Comparison of ENCODE assay signal across 12 mouse cellular contexts in the genomic region with DNA sequence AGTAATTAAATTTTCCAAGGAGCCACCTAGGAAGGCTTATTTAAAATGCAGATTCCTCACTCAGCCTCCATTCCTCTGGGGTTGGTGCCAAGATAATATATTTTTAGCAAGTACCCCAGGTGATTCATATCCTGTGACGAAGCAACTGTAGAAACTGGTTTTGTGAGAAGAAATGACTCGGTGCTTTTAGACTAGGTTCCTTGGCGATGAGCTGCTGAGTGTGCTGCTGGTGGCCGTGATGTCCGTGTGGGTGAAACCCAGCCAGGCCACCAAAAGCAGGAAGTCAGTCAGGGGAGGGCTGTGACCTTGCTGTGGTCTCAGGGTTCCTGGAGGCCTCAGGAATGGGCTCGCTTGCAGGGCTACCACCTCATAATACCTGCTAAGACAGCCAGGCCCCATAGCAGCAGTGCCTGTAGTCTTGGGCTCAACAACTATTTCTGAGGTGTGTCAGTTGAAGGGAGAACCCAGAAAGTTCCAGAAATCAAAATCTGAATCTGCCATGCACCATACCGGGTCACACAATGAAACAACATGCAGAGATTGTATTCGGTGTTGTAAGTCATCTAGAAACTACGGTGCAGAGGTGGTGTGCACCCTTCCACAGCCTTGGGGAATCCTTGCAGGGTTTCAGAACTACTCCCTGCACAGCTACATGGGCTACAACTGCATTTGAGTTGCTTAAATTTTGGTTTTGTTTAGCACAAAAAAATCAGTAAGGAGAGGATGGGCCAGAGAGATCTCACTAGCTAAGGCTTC. TPM values are rescaled to one million over a fixed set of nuclear protein-coding genes. Genes with fewer than 3 reads are reported as not detected.
A peak's percentile ranks its signal among the peaks of the same experiment; 100 is the strongest.
DNase-seq lines count a peak whose midpoint lies in the region; ATAC-seq and TF ChIP-seq lines count a peak whose summit lies in the region.
"Had no signal": no experiment of that assay in that cellular context is flagged by ENCODE, and none has a peak within 500 bp of the region (broad histone marks: within the 10 kb centered on the region; RNA-seq: fewer than 3 reads in every experiment).

No protein-coding gene starts in this region.

- peaks cover 8% of the 10 kb centered on the region; the same call in 1 of the 2 replicates for H3K36me3 ChIP-seq in stomach, postnatal 0 days (ENCODE audit: control insufficient read depth, insufficient read depth, low read length)
- H3K36me3 ChIP-seq: limb, embryonic 13.5 days had no signal

- TF ChIP-seq EP300 in stomach, postnatal 0 days (optimal IDR thresholded peaks at IDR 0.05), result no peak

- ATAC-seq in hematopoietic stem cell, adult 5-6 weeks (replicated peaks in 1 of 2; ENCODE audit: insufficient read depth in 1 of 2, low FRiP score in 2 of 2, low TSS enrichment in 1 of 2, low read depth in 1 of 2, poor library complexity in 2 of 2, severe bottlenecking in 2 of 2), result peak; percentile 92 to 95
- peak; percentile 31; the same call in 1 of the 2 replicates for ATAC-seq in stomach, postnatal 0 days (ENCODE audit: low FRiP score, low TSS enrichment)

- 57% methylated on average over 9 of the region's 9 CpGs for WGBS in stomach, postnatal 0 days

- no peak overlapping the region for H3K4me2 ChIP-seq in stomach, postnatal 0 days (replicated peaks; ENCODE audit: low read depth)
- H3K4me2 ChIP-seq: limb, embryonic 13.5 days had no signal

- no peaks in the 10 kb centered on the region for H3K27me3 ChIP-seq in stomach, postnatal 0 days (ENCODE audit: control insufficient read depth, insufficient read depth, low read length)
- H3K27me3 ChIP-seq: limb, embryonic 13.5 days had no signal

- intact Hi-C loops in gastrocnemius, postnatal 14 days (cut with DNase I; ENCODE audit: low total_unique reads), result no loop called here
- intact Hi-C loops in heart, postnatal 25 days (cut with DNase I), result loop anchor here (5.0 kb wide), 1 partner anchor 41 kb away; no protein-coding TSS in a partner anchor

- no peak overlapping the region for H3K4me3 ChIP-seq in stomach, postnatal 0 days (ENCODE audit: low read depth, low read length)
- H3K4me3 ChIP-seq: limb, embryonic 13.5 days had no signal

- H3K27ac ChIP-seq in stomach, postnatal 0 days (replicated peaks), result peak overlapping the region; percentile 58; the same call in 1 of the 2 replicates
- H3K27ac ChIP-seq: limb, embryonic 13.5 days had no signal

- no peaks in the 10 kb centered on the region for H3K9me3 ChIP-seq in stomach, postnatal 0 days (ENCODE audit: control insufficient read depth, low read length)
- H3K9me3 ChIP-seq: limb, embryonic 13.5 days had no signal

- no peak overlapping the region for H3K9ac ChIP-seq in stomach, postnatal 0 days (ENCODE audit: low read length)
- H3K9ac ChIP-seq: limb, embryonic 13.5 days had no signal

- no peaks in the 10 kb centered on the region; the same call in none of the 2 replicates for H3K4me1 ChIP-seq in stomach, postnatal 0 days (replicated peaks; ENCODE audit: control insufficient read depth, insufficient read depth)

- TF ChIP-seq CTCF in stomach, postnatal 0 days (IDR thresholded peaks at IDR 0.05; ENCODE audit: low read depth), result no peak

- peak; percentile 15 to 82 for DNase-seq in frontal cortex, adult 2 months (ENCODE audit: extremely low spot score in 1 of 2, low spot score in 1 of 2)
- DNase-seq in frontal cortex, postnatal 25 days (ENCODE audit: low spot score in 2 of 2), result no peak
- DNase-seq in right cerebral cortex, postnatal 25 days, result peak; percentile 31
- no peak for DNase-seq in right cerebral cortex, postnatal 4 days
- DNase-seq in stomach, postnatal 0 days (ENCODE audit: low spot score), result no peak
- DNase-seq in gastrocnemius, postnatal 14 days, result no peak
- DNase-seq in heart, postnatal 25 days (ENCODE audit: low spot score), result no peak
- DNase-seq: cerebellum, adult 9-10 months; kidney, postnatal 10 days; lung, postnatal 4 days had no signal

RNA-seq across cellular contexts. Expression of a gene that starts 27.1 kb away (rescaled TPM):
- 16.7 and 19.3 TPM in 2 replicates for polyA plus RNA-seq in frontal cortex, adult 2 months (2012; rRNA removed)
- 0.19 and 0.55 TPM in 2 replicates for total RNA-seq in hematopoietic stem cell, adult 5-6 weeks (2017)
- 81.6 and 92.1 TPM in 2 replicates for polyA plus RNA-seq in stomach, postnatal 0 days (2015; fragmentation: Nextera tagmentation; extraction: Ambion mirVana)
- total RNA-seq in gastrocnemius, postnatal 14 days (2021), result 10 to 100 TPM in 1 of 2 experiments, 1 to 10 TPM in 1; 6.4 to 10.1 TPM
- total RNA-seq in heart, postnatal 25 days (2021), result 10 to 100 TPM; 38.4 to 44.1 TPM

Comparison
In these comparisons a context has a peak if more than half of its experiments do, and no peak if none do; other contexts are left out.
1. DNase-seq: peak in frontal cortex, adult 2 months (2 of 2) and right cerebral cortex, postnatal 25 days (single experiment); none in frontal cortex, postnatal 25 days (0 of 2), right cerebral cortex, postnatal 4 days (single experiment), stomach, postnatal 0 days (single experiment), gastrocnemius, postnatal 14 days (single experiment) and heart, postnatal 25 days (single experiment).